Comparison of ENCODE assay signal across 26 mouse cellular contexts in genomic region chr2:11645297-11645696, GRCm38 (mm10). TPM values are rescaled to one million over a fixed set of nuclear protein-coding genes. Genes with fewer than 3 reads are reported as not detected.
"Had no signal": no experiment of that assay in that cellular context is flagged by ENCODE, and none has a peak within 500 bp of the region (broad histone marks: within the 10 kb centered on the region; RNA-seq: fewer than 3 reads in every experiment).

No protein-coding gene starts in this region.

- H3K27ac ChIP-seq: midbrain, embryonic 10.5 days; midbrain, embryonic 13.5 days; midbrain, embryonic 15.5 days; neural tube, embryonic 12.5 days; stomach, embryonic 15.5 days; stomach, postnatal 0 days had no signal

- H3K27me3 ChIP-seq: midbrain, embryonic 13.5 days; midbrain, embryonic 15.5 days; neural tube, embryonic 12.5 days; stomach, embryonic 15.5 days had no signal

- H3K4me1 ChIP-seq: midbrain, embryonic 10.5 days; midbrain, embryonic 13.5 days; midbrain, embryonic 15.5 days; neural tube, embryonic 12.5 days; stomach, embryonic 15.5 days had no signal

- H3K4me2 ChIP-seq: lung, embryonic 14.5 days; midbrain, embryonic 13.5 days; midbrain, embryonic 15.5 days; neural tube, embryonic 12.5 days; stomach, embryonic 15.5 days had no signal

- ATAC-seq: midbrain, embryonic 13.5 days; midbrain, embryonic 15.5 days had no signal

- H3K36me3 ChIP-seq: midbrain, embryonic 10.5 days; midbrain, embryonic 13.5 days; midbrain, embryonic 15.5 days; neural tube, embryonic 12.5 days; stomach, embryonic 15.5 days had no signal

- H3K9ac ChIP-seq: lung, embryonic 14.5 days; midbrain, embryonic 13.5 days; midbrain, embryonic 15.5 days; neural tube, embryonic 12.5 days; stomach, embryonic 15.5 days had no signal

- H3K4me3 ChIP-seq: midbrain, embryonic 10.5 days; midbrain, embryonic 13.5 days; midbrain, embryonic 15.5 days; neural tube, embryonic 12.5 days; stomach, embryonic 15.5 days had no signal

- DNase-seq: lung, adult 18-20 months; lung, embryonic 14.5 days; lung, postnatal 10 days; lung, postnatal 4 days; right cerebral cortex, postnatal 14 days; right cerebral cortex, postnatal 4 days; thymus, adult 2 months; thymus, postnatal 25 days; thymus, postnatal 4 days had no signal

- H3K9me3 ChIP-seq: midbrain, embryonic 10.5 days; midbrain, embryonic 13.5 days; midbrain, embryonic 15.5 days; neural tube, embryonic 12.5 days; stomach, embryonic 15.5 days had no signal

RNA-seq across cellular contexts. Expression of gene Il2ra, which starts 2.7 kb away (rescaled TPM):
- total RNA-seq: midbrain, postnatal 0 days had no signal
- polyA plus RNA-seq: lung, embryonic 14.5 days; midbrain, embryonic 10.5 days; midbrain, postnatal 0 days; neural tube, embryonic 12.5 days; neural tube, embryonic 14.5 days; stomach, postnatal 0 days had no signal

RNA-seq across cellular contexts. Expression of gene Gm17490, which starts 19.2 kb away (rescaled TPM):
- total RNA-seq: megakaryocyte, adult 5-6 weeks; megakaryocyte-erythroid progenitor cell, adult 5-6 weeks; midbrain, postnatal 0 days; monocyte, adult 5-6 weeks; neutrophil, adult 5-6 weeks had no signal
- polyA plus RNA-seq: lung, embryonic 14.5 days; lung, embryonic 16.5 days; midbrain, embryonic 10.5 days; midbrain, embryonic 13.5 days; midbrain, embryonic 15.5 days; midbrain, postnatal 0 days; neural tube, embryonic 12.5 days; neural tube, embryonic 14.5 days; small intestine, adult 2 months; spleen, adult 2 months; stomach, embryonic 15.5 days; stomach, postnatal 0 days; testis, adult 2 months; thymus, adult 2 months; urinary bladder, adult 2 months had no signal
